Mouse (Mus musculus) adrenal gland, postnatal 10 days (tissue): ENCODE results near the gene Cdh13. TPM values are rescaled to one million over a fixed set of nuclear protein-coding genes. Genes with fewer than 3 reads are reported as not detected.

Source experiments
- DNase-seq: peaks from one replicate; pipeline ENCODE4 v3.0.0; 2021; ENCODE audit warnings: mixed read lengths
- total RNA-seq, 2 experiments: library from RNA; stranded (reverse); gene quantifications; 2 replicates each; pipeline ENCODE4 v1.2.3; 2021

Cdh13 gene
- total RNA-seq, 2 experiments from 2014 or later, result 25.9 to 31.2 TPM

- DNase-seq, result peak; percentile 23
These were observed 282.6 kb downstream of the Cdh13 start for GRCm38 (mm10) chr8:118565887-118566747.

- DNase-seq, result no peak
These were observed 285.8 kb downstream of the Cdh13 start for GRCm38 (mm10) chr8:118569366-118569765.

GRCm38 (mm10) chr8:118581256-118581655 is 297.7 kb downstream of the Cdh13 start:
- no peak for DNase-seq

GRCm38 (mm10) chr8:118582185-118582584 is 298.7 kb downstream of the Cdh13 start:
- DNase-seq, result no peak

GRCm38 (mm10) chr8:118587981-118588380 is 304.4 kb downstream of the Cdh13 start:
- DNase-seq, result no peak

GRCm38 (mm10) chr8:118596816-118597215 is 313.3 kb downstream of the Cdh13 start:
- no peak for DNase-seq

- DNase-seq, result no peak
These were observed 317.8 kb downstream of the Cdh13 start for GRCm38 (mm10) chr8:118601376-118601775.

GRCm38 (mm10) chr8:118602074-118602473 is 318.5 kb downstream of the Cdh13 start:
- no peak for DNase-seq

- DNase-seq, result no peak
These were observed 328.0 kb downstream of the Cdh13 start for GRCm38 (mm10) chr8:118611551-118611950.

GRCm38 (mm10) chr8:118618195-118618594 is 334.7 kb downstream of the Cdh13 start:
- DNase-seq, result no peak

- no peak for DNase-seq
These were observed 342.9 kb downstream of the Cdh13 start for GRCm38 (mm10) chr8:118626425-118626824.

- no peak for DNase-seq
These were observed 344.2 kb downstream of the Cdh13 start for GRCm38 (mm10) chr8:118627737-118628136.

GRCm38 (mm10) chr8:118628702-118629101 is 345.2 kb downstream of the Cdh13 start:
- no peak for DNase-seq

GRCm38 (mm10) chr8:118635296-118636060 is 351.9 kb downstream of the Cdh13 start:
- DNase-seq, result no peak

GRCm38 (mm10) chr8:118639606-118640005 is 356.1 kb downstream of the Cdh13 start:
- DNase-seq, result peak; percentile 6

GRCm38 (mm10) chr8:118641799-118642198 is 358.3 kb downstream of the Cdh13 start:
- DNase-seq, result no peak

GRCm38 (mm10) chr8:118648801-118649537 is 365.4 kb downstream of the Cdh13 start:
- no peak for DNase-seq

GRCm38 (mm10) chr8:118649981-118650380 is 366.4 kb downstream of the Cdh13 start:
- DNase-seq, result no peak

GRCm38 (mm10) chr8:118662001-118662829 is 378.7 kb downstream of the Cdh13 start:
- no peak for DNase-seq

GRCm38 (mm10) chr8:118665081-118665480 is 381.5 kb downstream of the Cdh13 start:
- DNase-seq, result no peak

- no peak for DNase-seq
These were observed 384.2 kb downstream of the Cdh13 start for GRCm38 (mm10) chr8:118667736-118668135.

- peak; percentile 10 for DNase-seq
These were observed 392.7 kb downstream of the Cdh13 start for GRCm38 (mm10) chr8:118676233-118676632.
